Mouse (Mus musculus) erythroblast, embryonic 14.5 days (primary cell): ENCODE data around the gene Thsd7b.

ENCODE experiments used
- GATA1 ChIP-seq: IDR thresholded peaks from 2 replicates; pipeline ENCODE4 v1.6.1; 2012; ENCODE audit warnings: low read length, inconsistent platforms, mixed read lengths
- TAL1 ChIP-seq: IDR thresholded peaks from 3 replicates; pipeline ENCODE4 v1.6.1; 2012; ENCODE audit warnings: low read length, inconsistent platforms, mixed read lengths

DNA sequence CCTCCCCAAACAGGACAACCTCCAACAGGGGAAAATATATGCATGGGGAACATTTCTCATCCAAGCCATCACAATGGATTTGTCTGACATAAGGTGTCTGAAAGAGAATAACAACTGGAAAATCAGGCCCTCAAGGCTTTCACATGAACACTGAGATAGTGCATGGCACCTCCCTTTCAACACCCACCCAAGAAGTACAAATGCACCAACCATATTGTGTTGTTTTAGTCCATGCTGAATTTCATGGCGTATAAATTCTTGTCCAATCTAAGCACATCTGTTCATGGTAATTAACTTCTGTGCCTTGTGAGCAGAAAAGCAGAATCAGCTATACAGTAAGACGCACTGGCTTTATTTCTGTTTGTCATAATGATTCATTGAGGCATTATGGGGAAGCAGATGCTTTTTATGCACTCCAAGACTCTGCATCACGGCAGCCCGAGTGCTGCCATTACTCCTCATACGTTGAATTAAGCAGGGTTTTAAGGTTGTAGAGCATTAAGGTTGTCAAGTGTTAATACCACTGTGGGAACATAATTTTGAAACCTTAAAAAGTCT, 577.0 kb downstream of the Thsd7b start:
- TF ChIP-seq TAL1: no peak
- TF ChIP-seq GATA1: no peak
